Mouse (Mus musculus): ENCODE measurements at regions not wholly inside any gene's neighbourhood (a gene's known extent, or its start where the extent isn't known, plus 50 kb on each side); places are given as distances from the start of the nearest gene placed in this dataset.

DNA sequence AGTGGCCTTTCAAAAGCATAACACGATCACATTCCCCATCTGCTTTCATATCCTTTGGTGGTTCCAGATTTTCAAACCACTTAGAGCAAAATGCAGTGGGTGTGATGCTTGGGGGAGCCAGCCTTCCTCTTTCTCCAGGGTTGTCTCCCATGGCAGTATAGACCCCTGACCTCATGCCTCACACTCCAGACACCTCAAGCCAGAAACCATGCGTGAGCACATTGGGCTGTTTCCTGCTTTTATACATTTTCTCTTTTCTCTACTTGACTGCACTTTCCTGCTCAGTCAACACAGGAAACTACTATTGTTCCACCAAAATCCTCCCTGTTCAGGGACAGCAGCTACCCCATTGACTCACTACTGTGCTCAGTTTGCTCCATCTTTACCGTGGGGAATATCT lies 253.7 kb downstream of the Efnb2 start:
- TF ChIP-seq EP300 (IDR thresholded peaks at IDR 0.05; ENCODE audit: low read depth) (no peak), CTCF (IDR thresholded peaks at IDR 0.05; ENCODE audit: low read depth) (no peak)

Data from liver, embryonic 14.5 days (tissue).